Mouse (Mus musculus): Measurements from ENCODE around the gene Gpx3.

The Gpx3 gene

GRCm38 (mm10) chr11:54912503-54913316 lies 10.5 kb downstream of the Gpx3 start:
- peak; percentile 87 for DNase-seq

DNA sequence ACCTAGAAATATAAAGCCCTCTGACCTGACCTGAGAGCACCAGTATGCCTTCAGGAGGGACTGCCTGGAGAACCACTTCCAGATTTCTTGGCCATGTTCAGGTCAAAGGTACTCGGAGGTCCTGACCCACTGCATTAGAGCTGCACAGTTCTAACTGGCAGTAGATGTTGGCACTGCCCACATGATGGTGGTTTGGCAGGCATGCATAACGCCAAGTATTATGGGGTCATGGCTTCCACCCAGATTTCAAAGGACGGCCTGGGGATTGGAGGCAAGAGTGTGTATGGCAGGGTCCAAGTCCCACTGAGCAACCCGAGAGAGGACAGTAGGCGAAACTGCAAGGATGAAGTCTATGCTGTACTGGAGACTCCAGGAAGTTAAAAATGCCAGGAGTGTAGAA lies 11.6 kb downstream of the Gpx3 start:
- DNase-seq, result peak; percentile 95

- DNase-seq, result no peak
Measured at GRCm38 (mm10) chr11:54917461-54917860, 15.2 kb downstream of the Gpx3 start.

DNA sequence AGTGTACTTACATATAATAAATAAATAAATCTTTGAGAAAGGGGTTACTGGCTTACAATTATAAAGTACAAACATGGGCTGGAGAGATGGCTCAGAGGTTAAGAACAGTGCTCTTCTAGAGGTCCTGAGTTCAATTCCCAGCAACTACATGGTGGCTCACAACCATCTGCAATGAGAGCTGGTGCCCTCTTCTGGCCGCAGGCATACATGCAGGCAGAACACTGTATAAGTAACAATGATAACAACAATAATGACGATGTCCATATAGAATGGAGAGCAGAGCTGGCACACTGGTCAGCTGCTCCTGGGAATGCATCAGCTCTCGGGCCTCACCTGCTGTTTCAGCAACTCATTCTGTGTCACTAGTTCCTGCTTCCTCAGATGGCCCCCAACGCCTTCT lies 16.0 kb downstream of the Gpx3 start:
- peak; percentile 85 for DNase-seq

GRCm38 (mm10) chr11:54920127-54920972 lies 18.1 kb downstream of the Gpx3 start:
- peak; percentile 96 for DNase-seq

- DNase-seq, result peak; percentile 97
Measured at GRCm38 (mm10) chr11:54920973-54921580, 18.8 kb downstream of the Gpx3 start.

DNA sequence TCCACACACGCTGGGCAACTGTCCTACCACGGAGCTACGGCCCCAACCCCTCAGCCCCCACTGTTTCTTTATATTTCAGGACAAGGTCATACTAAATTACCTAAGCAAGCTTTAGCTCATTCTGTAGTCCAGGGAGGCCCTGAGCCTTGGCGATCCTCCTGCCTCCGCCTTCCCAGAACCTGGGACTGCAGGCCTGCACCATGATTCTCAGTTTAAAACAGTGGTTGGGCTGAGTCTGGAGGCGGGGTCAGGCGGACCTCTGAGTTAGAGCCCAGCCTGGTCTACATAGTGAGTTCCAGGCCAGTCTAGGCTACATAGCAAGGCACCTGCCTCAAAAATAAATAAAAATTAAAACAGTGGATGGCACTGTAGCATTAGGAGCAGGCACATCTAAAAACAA lies 19.5 kb downstream of the Gpx3 start:
- DNase-seq, result peak; percentile 96

GRCm38 (mm10) chr11:54922488-54922887 lies 20.2 kb downstream of the Gpx3 start:
- DNase-seq, result peak; percentile 89

GRCm38 (mm10) chr11:54924145-54924544 lies 21.9 kb downstream of the Gpx3 start:
- peak; percentile 90 for DNase-seq

- DNase-seq, result peak; percentile 95
Measured at GRCm38 (mm10) chr11:54927346-54928140, 25.3 kb downstream of the Gpx3 start.

DNA sequence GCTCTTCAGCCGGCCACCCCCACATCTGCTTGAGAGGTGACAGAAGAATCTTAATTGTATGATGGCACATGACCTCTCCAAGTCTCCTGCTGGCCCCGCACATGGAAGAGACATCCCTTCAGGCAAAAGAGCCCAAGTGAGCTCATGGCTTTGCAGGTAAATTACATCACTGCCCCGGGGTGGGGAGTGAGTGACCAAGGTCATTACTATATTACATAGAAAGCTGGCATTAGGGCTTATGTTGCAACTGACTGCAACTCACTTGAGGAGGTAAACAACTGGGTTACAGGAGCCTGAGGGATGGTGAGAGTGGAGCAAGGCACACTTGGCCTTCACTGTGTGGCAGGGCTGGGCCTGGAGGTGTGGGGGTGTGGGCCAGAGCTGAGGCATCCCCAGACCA lies 26.0 kb downstream of the Gpx3 start:
- no peak for DNase-seq

- no peak for DNase-seq
Measured at GRCm38 (mm10) chr11:54928886-54929285, 26.6 kb downstream of the Gpx3 start.

- peak; percentile 86 for DNase-seq
Measured at GRCm38 (mm10) chr11:54929290-54929689, 27.0 kb downstream of the Gpx3 start.

DNA sequence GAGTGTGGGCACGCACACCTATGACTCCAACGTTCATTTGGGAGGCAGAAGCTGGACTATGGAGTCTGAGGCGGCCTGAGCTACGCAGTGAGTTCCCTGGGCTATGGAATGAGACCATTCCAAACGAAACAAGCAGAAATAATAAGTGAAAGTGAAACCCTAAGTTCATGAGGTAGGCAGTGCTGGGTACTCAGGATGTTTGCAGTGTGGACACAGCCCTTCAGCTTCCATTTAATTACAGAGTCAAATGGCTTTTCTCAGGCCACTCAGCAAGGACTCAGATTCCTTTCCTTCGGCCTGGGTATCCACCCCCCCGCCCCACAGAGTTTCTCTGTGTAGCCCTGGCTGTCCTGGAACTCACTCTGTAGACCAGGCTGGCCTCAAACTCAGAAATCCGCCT lies 27.5 kb downstream of the Gpx3 start:
- no peak for DNase-seq

- DNase-seq, result peak; percentile 94
Measured at GRCm38 (mm10) chr11:54930318-54930979, 28.2 kb downstream of the Gpx3 start.

DNA sequence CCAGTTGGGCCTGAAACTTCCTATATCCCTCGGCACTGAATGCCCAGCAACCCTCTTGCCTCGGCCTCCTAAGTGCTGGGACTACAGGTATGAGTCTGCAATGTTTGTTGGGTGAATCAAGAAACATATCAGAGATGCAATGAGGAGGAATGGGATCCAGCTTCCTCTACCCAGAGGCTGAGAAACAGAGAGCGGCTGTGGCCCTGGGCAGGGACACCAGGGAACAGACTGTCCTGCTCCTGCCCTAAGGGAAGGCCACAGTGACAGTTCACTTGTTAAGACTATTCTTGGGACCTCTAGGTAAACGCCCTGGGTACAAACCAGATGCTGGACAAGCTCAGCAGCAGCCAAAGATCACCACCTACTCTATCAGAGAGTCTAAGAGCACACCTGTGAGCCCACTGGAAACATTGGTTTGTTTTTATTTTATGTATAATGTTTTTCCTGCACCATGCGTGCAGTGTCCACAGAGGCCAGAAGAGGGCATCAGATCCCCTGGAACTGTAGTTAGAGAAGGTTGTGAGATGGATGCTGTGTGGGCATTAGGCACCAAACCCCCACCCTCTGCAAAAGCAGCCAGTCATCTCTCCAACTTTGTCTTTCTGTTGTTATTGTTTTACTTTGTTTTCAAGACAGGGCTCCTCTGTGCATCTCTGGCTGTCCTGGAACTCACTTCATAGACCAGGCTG lies 29.3 kb downstream of the Gpx3 start:
- DNase-seq, result peak; percentile 88

- peak; percentile 90 for DNase-seq
Measured at GRCm38 (mm10) chr11:54932540-54932939, 30.3 kb downstream of the Gpx3 start.

DNA sequence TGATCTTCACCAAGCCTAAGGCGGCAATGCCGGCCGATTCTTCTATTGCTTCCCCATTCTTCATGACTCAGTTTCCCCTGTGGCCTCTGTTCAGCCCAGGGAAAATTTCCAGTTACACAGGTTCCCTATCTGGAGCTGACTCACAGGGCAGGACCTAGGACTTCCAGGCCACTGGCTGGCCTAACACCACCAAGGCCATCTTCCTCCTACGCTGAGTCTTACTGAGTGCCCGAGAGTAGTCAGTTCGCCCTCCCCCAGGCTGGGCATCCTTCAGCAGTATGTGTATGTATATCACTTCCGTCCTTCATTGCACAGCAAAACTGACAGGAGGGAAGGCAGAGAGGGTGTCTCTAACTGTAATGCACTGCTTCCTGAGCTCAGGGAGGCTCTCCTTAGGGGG lies 31.9 kb downstream of the Gpx3 start:
- DNase-seq, result no peak

GRCm38 (mm10) chr11:54936035-54936770 lies 34.0 kb downstream of the Gpx3 start:
- DNase-seq, result no peak

- peak; percentile 94 for DNase-seq
Measured at GRCm38 (mm10) chr11:54936771-54937140, 34.5 kb downstream of the Gpx3 start.

DNA sequence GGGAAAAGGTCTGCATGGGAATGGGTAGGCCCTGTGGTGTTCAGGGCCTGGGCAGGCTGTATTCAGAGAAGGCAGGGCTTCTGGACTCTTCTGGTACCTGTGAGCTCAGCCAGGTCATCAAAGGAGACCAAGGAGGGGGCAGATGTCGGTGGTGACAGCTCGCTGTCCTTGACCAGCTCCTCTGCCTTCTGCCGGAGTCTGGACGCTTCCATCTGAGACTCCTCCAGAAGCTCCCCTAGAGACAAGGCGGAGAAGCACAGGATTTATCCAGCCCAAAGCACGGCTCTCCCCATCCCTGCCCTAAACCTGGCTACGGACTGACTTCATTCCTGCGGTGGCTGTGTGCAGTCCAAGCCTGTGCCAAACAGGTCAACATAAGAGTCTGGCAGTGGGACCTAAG lies 37.2 kb downstream of the Gpx3 start:
- no peak for DNase-seq

Data from heart, adult 11 months (tissue).